Mouse (Mus musculus) 3134 (cell line): ENCODE measurements around the gene Draxin.
"Not testable (repeated sequence)": the region's sequence is repeated elsewhere in the genome, so short reads cannot be mapped to it uniquely, and the experiment has no call there.

Experiments
- DNase-seq: peaks from one replicate; pipeline ENCODE4 v3.0.0-alpha.2; 2011; ENCODE audit warnings: low spot score; ENCODE audit not compliant: insufficient read length; ENCODE audit errors: extremely low read depth

Draxin gene

GRCm38 (mm10) chr4:148152547-148152946, 22.0 kb upstream of the Draxin start:
- DNase-seq: no peak

GRCm38 (mm10) chr4:148151267-148152168, 21.0 kb upstream of the Draxin start, which contains the start of gene Fbxo6:
TSS of gene Fbxo6 (minus strand) at chr4:148152140.
- DNase-seq: peak; percentile 92

GRCm38 (mm10) chr4:148150953-148151266, 20.4 kb upstream of the Draxin start:
- no peak for DNase-seq

- no peak for DNase-seq
Observed at GRCm38 (mm10) chr4:148150242-148150641, 19.7 kb upstream of the Draxin start.

GRCm38 (mm10) chr4:148149540-148149939, 19.0 kb upstream of the Draxin start:
- DNase-seq: peak; percentile 31

- DNase-seq: no peak
Observed at GRCm38 (mm10) chr4:148147714-148148113, 17.2 kb upstream of the Draxin start.

GRCm38 (mm10) chr4:148143721-148144120, 13.2 kb upstream of the Draxin start:
- DNase-seq: no peak

- DNase-seq: peak; percentile 89
Observed at GRCm38 (mm10) chr4:148140098-148141011, 9.9 kb upstream of the Draxin start.

- DNase-seq: no peak
Observed at GRCm38 (mm10) chr4:148139767-148140097, 9.2 kb upstream of the Draxin start.

- no peak for DNase-seq
Observed at GRCm38 (mm10) chr4:148137503-148137902, 7.0 kb upstream of the Draxin start.

- DNase-seq: no peak
Observed at GRCm38 (mm10) chr4:148134988-148135387, 4.5 kb upstream of the Draxin start.

GRCm38 (mm10) chr4:148131497-148132081, 1.1 kb upstream of the Draxin start:
- DNase-seq: no peak

GRCm38 (mm10) chr4:148130133-148130532, 365 bp downstream of the Draxin start, which contains the start of gene Mad2l2:
TSS of gene Mad2l2 (plus strand) at chr4:148130384.
- no peak for DNase-seq

- no peak for DNase-seq
Observed at GRCm38 (mm10) chr4:148128672-148129071, 1.8 kb downstream of the Draxin start.

GRCm38 (mm10) chr4:148128241-148128640, 2.3 kb downstream of the Draxin start:
- no peak for DNase-seq

- no peak for DNase-seq
Observed at GRCm38 (mm10) chr4:148122694-148123066, 7.8 kb downstream of the Draxin start.

- DNase-seq: no peak
Observed at GRCm38 (mm10) chr4:148121982-148122693, 8.4 kb downstream of the Draxin start.

- no peak for DNase-seq
Observed at GRCm38 (mm10) chr4:148121362-148121761, 9.1 kb downstream of the Draxin start.

- no peak for DNase-seq
Observed at GRCm38 (mm10) chr4:148120555-148120954, 9.9 kb downstream of the Draxin start.

- not testable (repeated sequence) for DNase-seq
Observed at GRCm38 (mm10) chr4:148119578-148119977, 10.9 kb downstream of the Draxin start.

- DNase-seq: no peak
Observed at GRCm38 (mm10) chr4:148117392-148117791, 13.1 kb downstream of the Draxin start.
